Mouse (Mus musculus) spleen, adult 2 months (tissue): ENCODE results near the gene Atxn1. TPM values are rescaled to one million over a fixed set of nuclear protein-coding genes. Genes with fewer than 3 reads are reported as not detected.

ENCODE experiments used
- DNase-seq, 2 experiments: peaks; one replicate each; pipeline versions ENCODE4 v3.0.0 to v3.0.0-alpha.2; 2012 to 2021; ENCODE audit warnings: low spot score in 2 of 2, low read depth in 1 of 2
- H3K27ac ChIP-seq: fragments of 200-500 bp; 2 replicates; pipeline ENCODE4 v1.5.1; 2012; ENCODE audit warnings: low read length, inconsistent platforms; ENCODE audit not compliant: insufficient read depth
- H3K27me3 ChIP-seq: fragments of 200-500 bp; 2 replicates; pipeline ENCODE4 v1.6.1; 2012; ENCODE audit warnings: mild to moderate bottlenecking, moderate library complexity, low read length, inconsistent platforms; ENCODE audit not compliant: control insufficient read depth, insufficient read depth
- H3K36me3 ChIP-seq: fragments of 200-500 bp; 2 replicates; pipeline ENCODE4 v1.6.1; 2012; ENCODE audit warnings: mild to moderate bottlenecking, low read length, inconsistent platforms; ENCODE audit not compliant: control insufficient read depth, insufficient read depth
- H3K4me1 ChIP-seq: fragments of 200-500 bp; 2 replicates; pipeline ENCODE4 v1.6.1; 2011; ENCODE audit warnings: inconsistent platforms; ENCODE audit not compliant: control insufficient read depth, insufficient read depth, insufficient read length
- H3K4me3 ChIP-seq: fragments of 200-500 bp; 2 replicates; pipeline ENCODE4 v1.5.1; 2011; ENCODE audit warnings: mild to moderate bottlenecking, inconsistent platforms; ENCODE audit not compliant: insufficient read depth, insufficient read length; ENCODE audit errors: extremely low read depth
- CTCF ChIP-seq: fragments of 200-500 bp; IDR thresholded peaks from 2 replicates; pipeline ENCODE4 v1.5.1; 2011; ENCODE audit warnings: mild to moderate bottlenecking, inconsistent platforms; ENCODE audit not compliant: insufficient read depth, insufficient read length, insufficient replicate concordance; ENCODE audit errors: extremely low read depth
- POLR2A ChIP-seq: fragments of 200-500 bp; IDR thresholded peaks from 2 replicates; pipeline ENCODE4 v1.6.1; 2011; ENCODE audit warnings: low read depth, low read length, inconsistent platforms
- WGBS: fragments of 180-500 bp; shearing (Covaris S2); methylation state at CpG from one replicate; pipeline ENCODE4 v1.1.7; 2018; 5-methylcytosine and 5-hydroxymethylcytosine counted together
- polyA plus RNA-seq: library from polyadenylated mRNA; depleted of rRNA; stranded (reverse); fragments of >200 nt; gene quantifications from 2 replicates; pipeline ENCODE4 v1.2.3, GENCODE M21; 2012

Gene Atxn1
- polyA plus RNA-seq, 1 experiment: 10.6 TPM

- H3K4me3 ChIP-seq: no peak overlapping the region
- TF ChIP-seq CTCF (no peak), POLR2A (no peak)
- no peaks in the 10 kb centered on the region for H3K27me3 ChIP-seq
- no peak overlapping the region for H3K27ac ChIP-seq
- no peaks in the 10 kb centered on the region for H3K36me3 ChIP-seq
- no peaks in the 10 kb centered on the region for H3K4me1 ChIP-seq
- no peak for DNase-seq
- 95% methylated on average over 3 of the region's 3 CpGs for WGBS
These were observed 385.1 kb downstream of the Atxn1 start for GRCm38 (mm10) chr13:45579751-45580150.

GRCm38 (mm10) chr13:45577784-45578183 is 387.0 kb downstream of the Atxn1 start:
- Histone ChIP-seq H3K4me3 (no peak overlapping the region), H3K27me3 (no peaks in the 10 kb centered on the region), H3K4me1 (no peaks in the 10 kb centered on the region), H3K36me3 (no peaks in the 10 kb centered on the region), H3K27ac (no peak overlapping the region)
- DNase-seq: no peak
- no peak for TF ChIP-seq POLR2A
- WGBS: 37% methylated on average over 2 of the region's 2 CpGs

GRCm38 (mm10) chr13:45577366-45577765 is 387.4 kb downstream of the Atxn1 start:
- WGBS: 89% methylated on average over 5 of the region's 5 CpGs
- no peak overlapping the region for H3K27ac ChIP-seq
- no peaks in the 10 kb centered on the region for H3K36me3 ChIP-seq
- no peaks in the 10 kb centered on the region for H3K27me3 ChIP-seq
- no peak for TF ChIP-seq CTCF
- no peak for TF ChIP-seq POLR2A
- no peaks in the 10 kb centered on the region for H3K4me1 ChIP-seq
- H3K4me3 ChIP-seq: no peak overlapping the region
- DNase-seq: no peak

GRCm38 (mm10) chr13:45576185-45576584 is 388.6 kb downstream of the Atxn1 start:
- no peak for TF ChIP-seq POLR2A
- TF ChIP-seq CTCF: no peak
- H3K27ac ChIP-seq: no peak overlapping the region
- H3K4me3 ChIP-seq: no peak overlapping the region
- no peaks in the 10 kb centered on the region for H3K36me3 ChIP-seq
- no peaks in the 10 kb centered on the region for H3K4me1 ChIP-seq
- no peaks in the 10 kb centered on the region for H3K27me3 ChIP-seq
- WGBS: 80% methylated on average over 4 of the region's 4 CpGs
- DNase-seq: no peak

GRCm38 (mm10) chr13:45572768-45573167 is 392.0 kb downstream of the Atxn1 start:
- no peaks in the 10 kb centered on the region for H3K4me1 ChIP-seq
- H3K27me3 ChIP-seq: no peaks in the 10 kb centered on the region
- 17% methylated on average over 4 of the region's 4 CpGs for WGBS
- H3K36me3 ChIP-seq: no peaks in the 10 kb centered on the region
- H3K4me3 ChIP-seq: no peak overlapping the region
- peak in 1 of 2 experiments; percentile 35 for DNase-seq
- TF ChIP-seq POLR2A (no peak), CTCF (peak; percentile 55; the same call in 1 of the 2 replicates)
- no peak overlapping the region for H3K27ac ChIP-seq

GRCm38 (mm10) chr13:45571795-45572262 is 393.0 kb downstream of the Atxn1 start:
- Histone ChIP-seq H3K36me3 (no peaks in the 10 kb centered on the region), H3K27me3 (no peaks in the 10 kb centered on the region), H3K27ac (no peak overlapping the region), H3K4me1 (no peaks in the 10 kb centered on the region), H3K4me3 (no peak overlapping the region)
- peak; percentile 33 to 65 for DNase-seq
- TF ChIP-seq POLR2A (no peak), CTCF (peak; percentile 79; the same call in 1 of the 2 replicates)
- 7% methylated on average over 6 of the region's 6 CpGs for WGBS

- Histone ChIP-seq H3K36me3 (peaks cover 2% of the 10 kb centered on the region; the same call in 1 of the 2 replicates), H3K4me3 (no peak overlapping the region), H3K27me3 (no peaks in the 10 kb centered on the region), H3K4me1 (no peaks in the 10 kb centered on the region), H3K27ac (no peak overlapping the region)
- WGBS: 81% methylated on average over 7 of the region's 7 CpGs
- no peak for DNase-seq
- TF ChIP-seq POLR2A (no peak), CTCF (no peak)
These were observed 394.9 kb downstream of the Atxn1 start for GRCm38 (mm10) chr13:45569932-45570331.

- no peaks in the 10 kb centered on the region for H3K4me1 ChIP-seq
- no peak overlapping the region for H3K27ac ChIP-seq
- no peak for DNase-seq
- TF ChIP-seq CTCF (no peak), POLR2A (no peak)
- no peaks in the 10 kb centered on the region for H3K27me3 ChIP-seq
- no peak overlapping the region for H3K4me3 ChIP-seq
- 84% methylated on average over 4 of the region's 4 CpGs for WGBS
- peaks cover 2% of the 10 kb centered on the region; the same call in 1 of the 2 replicates for H3K36me3 ChIP-seq
These were observed 399.9 kb downstream of the Atxn1 start for GRCm38 (mm10) chr13:45564946-45565345.
